Mouse (Mus musculus) brain, embryonic 14.5 days (tissue): ENCODE data around the gene Zfp652.

Experiments
- CTCF ChIP-seq: fragments of 200-500 bp; IDR thresholded peaks from 2 replicates; pipeline ENCODE4 v1.5.1; 2012; ENCODE audit warnings: inconsistent platforms, mild to moderate bottlenecking, moderate library complexity, borderline replicate concordance; ENCODE audit not compliant: insufficient read depth, insufficient read length; ENCODE audit errors: extremely low read depth
- POLR2A ChIP-seq: fragments of 200-500 bp; IDR thresholded peaks from 2 replicates; pipeline ENCODE4 v1.6.1; 2012; ENCODE audit warnings: mild to moderate bottlenecking, inconsistent platforms, borderline replicate concordance; ENCODE audit not compliant: poor library complexity, insufficient read depth, insufficient read length, severe bottlenecking; ENCODE audit errors: extremely low read depth

- TF ChIP-seq POLR2A (no peak), CTCF (no peak)
These were observed 1.4 kb downstream of the Zfp652 start for GRCm38 (mm10) chr11:95713811-95714241.
